Mouse (Mus musculus) cerebellum, adult 11-12 months (tissue): Measurements from ENCODE around the gene D930048N14Rik.

ENCODE experiments used
- DNase-seq: peaks from one replicate; pipeline ENCODE4 v3.0.0; 2022

D930048N14Rik gene

GRCm38 (mm10) chr11:51707080-51707479 lies 56.3 kb downstream of the D930048N14Rik start:
- no peak for DNase-seq
